Mouse (Mus musculus): ENCODE measurements around the gene Slain2. TPM values are rescaled to one million over a fixed set of nuclear protein-coding genes. Genes with fewer than 3 reads are reported as not detected.

The Slain2 gene
- total RNA-seq (2021) (10 to 100 TPM; 52.5 to 83.4 TPM), polyA plus RNA-seq (2012; rRNA removed) (13.8 and 15.9 TPM in 2 replicates)
- long read RNA-seq, full-length matches to known transcripts, result 36 of 39 reads
- long read RNA-seq, partial matches to known transcripts, result 0 of 39 reads
- long read RNA-seq, other reads (novel, unspliced or antisense), result 3 of 39 reads

- peak; percentile 100 for DNase-seq
Measured at GRCm38 (mm10) chr5:72913648-72914557, at the start of gene Slain2. Gene Slain2 (plus strand): TSS chr5:72914304.

DNA sequence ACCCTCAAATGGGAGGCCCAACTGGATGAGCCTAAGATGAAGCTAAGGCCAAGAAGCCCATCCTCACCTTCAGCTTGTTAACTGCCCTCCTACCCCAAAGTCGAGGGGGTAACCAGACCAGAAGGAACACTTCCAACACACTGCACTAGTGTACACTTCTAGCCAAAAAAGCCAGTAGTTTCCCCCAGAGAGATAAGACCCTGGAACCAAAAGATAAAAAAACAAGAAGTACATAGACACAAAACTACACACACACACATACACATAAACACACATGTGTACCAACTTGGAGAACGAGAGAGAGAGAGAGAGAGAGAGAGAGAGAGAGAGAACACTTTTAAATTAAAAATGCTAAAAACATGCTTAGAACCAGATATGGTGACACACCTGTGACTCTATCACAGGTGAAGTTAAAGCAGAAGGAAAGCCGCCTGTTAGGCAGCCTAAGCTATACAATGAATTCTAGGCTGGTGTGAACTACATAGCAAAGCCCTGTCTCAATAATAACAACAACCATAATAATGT is 49.4 kb upstream of the Slain2 start:
- DNase-seq, result no peak

GRCm38 (mm10) chr5:72866260-72866905 is 47.7 kb upstream of the Slain2 start:
- no peak for DNase-seq

DNA sequence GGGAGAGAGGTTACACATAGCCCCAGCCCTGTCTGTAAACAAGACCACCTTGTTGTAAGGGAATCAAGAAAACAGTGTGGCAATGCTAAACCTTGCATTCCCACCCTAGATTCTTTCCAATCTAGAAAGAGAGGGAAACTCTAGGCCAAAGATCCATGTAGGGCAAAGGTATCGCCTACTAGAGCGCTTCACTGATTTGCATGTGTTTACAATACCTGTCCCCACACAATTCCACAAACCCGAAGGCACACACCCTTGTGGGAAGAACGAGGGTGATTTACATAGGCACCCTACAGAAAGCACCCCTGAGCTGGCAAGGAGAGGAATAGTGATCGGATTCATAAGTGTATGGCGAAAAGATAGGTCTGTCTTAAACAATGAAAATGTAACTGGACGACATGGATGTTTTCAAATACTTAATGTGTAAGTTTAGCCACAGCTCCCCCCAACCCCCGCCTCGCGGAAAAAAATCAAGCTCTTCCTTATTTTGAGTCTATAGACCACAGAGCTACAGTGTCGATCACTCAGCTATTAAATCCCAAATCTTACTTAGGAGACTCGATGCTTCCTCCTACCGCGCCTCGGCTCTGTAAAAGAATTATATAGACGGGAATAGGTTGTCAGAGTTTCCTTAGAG is 47.0 kb upstream of the Slain2 start:
- DNase-seq, result no peak

DNA sequence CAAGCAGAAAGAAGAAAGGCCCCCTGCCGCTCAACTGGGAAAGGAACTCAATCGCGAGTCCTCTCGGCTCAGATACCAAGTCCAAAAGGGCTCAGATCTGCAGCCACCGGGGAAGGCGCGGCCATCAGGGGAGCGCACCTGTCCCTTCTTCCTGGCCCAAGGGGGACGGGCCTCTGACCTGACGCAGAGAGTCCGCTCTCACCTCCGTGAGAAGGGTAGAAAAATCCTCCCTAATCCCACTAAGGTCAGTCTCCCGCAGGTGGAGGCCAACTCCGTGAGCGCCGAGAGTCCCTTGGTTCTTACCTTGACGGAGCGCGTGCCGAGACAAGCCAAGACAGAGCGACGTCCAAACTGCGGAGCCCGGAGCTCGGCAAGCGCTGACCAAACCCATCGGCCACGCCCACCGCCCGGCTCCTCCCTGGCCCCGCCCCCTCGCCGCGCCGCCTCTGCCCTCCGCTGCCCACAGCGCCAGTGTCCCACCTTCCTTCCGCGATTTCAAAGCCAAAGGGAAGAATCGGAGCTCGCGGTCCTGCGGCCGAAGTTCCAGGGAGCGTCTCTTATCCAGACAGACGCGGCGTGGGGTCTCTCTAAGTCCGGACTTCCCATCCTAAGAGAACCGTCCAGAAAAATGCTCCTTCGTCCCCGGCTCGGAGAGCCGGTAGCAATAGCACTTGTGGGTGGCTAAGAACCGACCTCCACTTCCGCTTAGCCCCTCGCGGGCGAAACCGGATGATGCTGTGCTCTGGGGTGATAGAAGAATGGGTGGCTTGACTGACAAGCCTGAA is 45.8 kb upstream of the Slain2 start, which contains the start of gene Tec:
TSS of gene Tec (minus strand) at position 393 of the 785 bp plus-strand sequence.
- DNase-seq, result peak; percentile 96

DNA sequence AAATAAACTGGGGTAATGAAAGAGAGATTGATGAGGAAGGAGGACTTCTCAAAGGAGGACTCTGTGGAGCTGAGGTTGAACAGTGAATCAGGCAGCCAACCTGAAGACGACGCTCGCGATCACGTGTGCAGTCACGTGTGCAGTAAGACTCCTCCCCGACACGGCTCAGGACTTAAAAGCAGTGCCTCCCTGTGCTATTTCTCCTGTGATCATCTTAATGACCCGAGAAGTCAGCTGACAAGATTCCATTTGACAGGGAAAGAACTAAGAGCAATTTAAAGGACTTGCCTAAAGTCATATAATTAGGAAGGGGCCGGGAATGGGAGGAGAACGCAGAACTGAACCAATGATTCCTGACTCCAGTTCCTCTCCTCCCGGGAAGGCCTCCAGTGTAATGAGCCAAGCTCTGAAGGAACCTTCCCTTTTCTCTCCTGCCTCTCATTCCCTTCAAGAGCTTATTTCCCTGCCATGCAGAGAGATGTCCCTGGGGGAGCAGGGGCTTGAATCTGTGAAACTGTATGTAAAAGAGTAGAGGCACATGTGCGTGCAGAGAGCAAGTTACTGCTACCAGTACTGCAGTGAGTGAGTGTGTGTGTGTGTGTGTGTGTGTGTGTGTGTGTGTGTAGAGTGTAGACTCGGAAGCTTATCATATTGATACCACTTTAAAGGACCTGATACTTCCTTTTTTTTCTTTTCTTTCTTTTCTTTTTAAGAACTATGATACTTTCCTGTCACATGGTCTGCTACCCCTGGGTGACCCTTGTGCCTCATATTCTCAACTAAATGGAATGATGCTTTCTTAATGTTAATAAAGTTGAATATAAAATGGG is 44.1 kb upstream of the Slain2 start:
- no peak for DNase-seq

- no peak for DNase-seq
Measured at GRCm38 (mm10) chr5:72871114-72871513, 43.0 kb upstream of the Slain2 start.

DNA sequence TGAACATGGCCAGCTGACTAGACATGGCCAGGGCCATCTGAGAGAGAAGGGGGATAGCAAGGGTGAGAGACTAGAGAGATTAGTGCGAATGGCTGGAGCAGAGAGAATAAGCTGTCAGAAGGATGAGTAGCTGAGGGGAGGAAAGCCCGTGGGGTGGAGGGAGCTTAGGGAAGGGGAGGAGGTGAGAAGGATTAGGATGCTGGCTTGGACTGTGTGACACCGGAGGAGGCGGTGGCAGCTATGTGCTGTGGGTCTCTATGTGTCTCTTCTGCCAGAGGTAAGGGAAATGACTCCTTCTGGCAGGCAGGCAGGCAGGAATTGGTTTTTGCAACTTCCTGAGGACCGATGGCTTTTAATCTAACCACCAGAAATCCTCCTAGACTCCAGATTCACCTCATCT is 34.4 kb upstream of the Slain2 start:
- DNase-seq, result no peak

- DNase-seq, result no peak
Measured at GRCm38 (mm10) chr5:72881748-72882411, 32.2 kb upstream of the Slain2 start.

- DNase-seq, result peak; percentile 56
Measured at GRCm38 (mm10) chr5:72882412-72882765, 31.7 kb upstream of the Slain2 start.

GRCm38 (mm10) chr5:72883706-72884105 is 30.4 kb upstream of the Slain2 start:
- DNase-seq, result no peak

GRCm38 (mm10) chr5:72886458-72887222 is 27.5 kb upstream of the Slain2 start:
- DNase-seq, result no peak

DNA sequence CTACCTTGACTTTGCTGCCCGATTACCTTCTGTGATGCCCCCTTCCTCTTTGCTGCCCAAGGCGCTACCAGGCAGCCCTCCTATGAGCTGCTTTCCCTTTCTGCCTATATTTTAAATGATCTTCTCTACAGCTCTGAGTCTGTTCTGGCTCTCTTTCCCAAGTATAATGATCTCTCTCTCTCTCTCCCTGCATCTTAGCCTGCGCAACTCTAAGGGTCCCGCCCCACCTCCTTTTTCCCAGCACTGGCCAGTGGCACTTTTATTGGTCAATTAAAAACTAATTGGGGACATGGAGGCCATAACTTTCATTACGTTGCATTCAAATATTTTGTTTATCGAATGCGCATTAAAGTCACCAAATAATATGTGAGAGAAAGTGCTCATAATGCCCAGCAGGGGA is 25.8 kb upstream of the Slain2 start:
- DNase-seq, result no peak

GRCm38 (mm10) chr5:72891534-72891933 is 22.6 kb upstream of the Slain2 start:
- peak; percentile 58 for DNase-seq

DNA sequence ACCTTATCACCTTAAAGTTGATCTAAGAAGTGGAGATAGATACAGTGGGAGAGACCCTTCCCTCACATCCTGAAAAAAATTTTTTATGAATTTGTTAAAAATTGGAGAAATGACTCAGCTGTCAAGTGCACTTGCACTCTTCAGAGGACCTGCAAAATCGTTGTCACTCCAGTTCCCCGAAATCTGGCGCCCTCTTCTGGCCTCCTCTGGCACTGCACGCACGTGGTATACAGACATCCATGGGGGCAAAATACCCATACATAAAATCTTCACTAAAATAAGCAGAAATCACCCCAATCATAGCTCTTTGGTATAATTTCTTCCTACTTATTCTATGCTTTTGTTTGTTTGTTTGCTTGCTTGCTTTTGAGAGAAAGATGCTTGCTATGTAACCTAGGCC is 20.1 kb upstream of the Slain2 start:
- no peak for DNase-seq

- DNase-seq, result no peak
Measured at GRCm38 (mm10) chr5:72895261-72895660, 18.8 kb upstream of the Slain2 start.

- DNase-seq, result no peak
Measured at GRCm38 (mm10) chr5:72896478-72897279, 17.4 kb upstream of the Slain2 start.

DNA sequence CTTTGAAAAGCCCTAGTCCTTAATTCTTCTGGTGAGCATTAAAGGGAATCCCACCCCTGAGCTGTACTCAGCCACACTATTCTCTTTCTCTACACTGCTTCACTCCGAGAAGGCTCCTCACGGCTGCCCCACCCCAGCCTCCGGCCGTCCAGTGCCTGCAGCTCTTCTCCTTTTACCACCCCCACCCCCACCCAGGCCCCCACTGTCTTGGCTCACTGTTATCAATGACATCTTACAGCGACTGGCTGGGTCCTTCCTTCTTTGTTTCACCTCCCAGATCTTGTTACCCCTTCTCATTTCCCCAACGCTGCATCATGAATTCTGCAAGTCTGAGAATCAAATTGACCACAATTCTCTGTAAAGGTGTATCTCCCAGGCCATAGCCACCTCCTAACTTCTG is 16.1 kb upstream of the Slain2 start:
- DNase-seq, result no peak

Measured in adrenal gland, adult 2 months (tissue).